Mouse (Mus musculus): ENCODE results near the gene Cplx3. TPM values are rescaled to one million over a fixed set of nuclear protein-coding genes. Genes with fewer than 3 reads are reported as not detected.
A peak's percentile ranks its signal among the peaks of the same experiment; 100 is the strongest.

Gene Cplx3
- polyA plus RNA-seq, 1 experiment from 2014 or later = not detected

DNA sequence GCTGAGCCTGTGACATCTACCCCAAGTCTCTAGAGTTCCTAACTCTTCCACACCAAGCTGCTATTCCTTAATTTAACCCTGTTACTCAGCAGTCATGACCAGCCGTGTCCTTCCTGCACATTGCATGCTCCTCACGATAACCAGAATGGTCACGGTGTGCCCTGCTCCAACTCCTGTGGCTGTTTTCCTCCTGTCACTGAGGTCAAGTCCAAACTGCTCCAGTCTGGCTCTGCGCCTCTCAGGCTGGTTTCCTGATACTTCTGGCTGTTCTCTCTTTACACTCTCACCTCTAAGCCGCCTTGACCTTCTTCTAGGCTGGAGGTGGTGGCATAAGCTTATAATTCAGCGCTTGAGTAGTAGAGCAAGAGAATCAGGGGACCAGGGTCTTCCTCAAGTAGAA lies 37.6 kb downstream of the Cplx3 start:
- peaks cover 15% of the 10 kb centered on the region for H3K4me1 ChIP-seq (ENCODE audit: insufficient read depth)
- WGBS (ENCODE audit: insufficient replicate concordance) = 87% methylated on average over 6 of the region's 6 CpGs
- H3K4me2 ChIP-seq (ENCODE audit: low read depth, low read length) = no peak overlapping the region
- TF ChIP-seq EP300 (IDR thresholded peaks at IDR 0.05; ENCODE audit: low read depth) (no peak), CTCF (IDR thresholded peaks at IDR 0.05; ENCODE audit: low read depth) (no peak)
- H3K4me3 ChIP-seq (ENCODE audit: low read depth, low read length) = no peak overlapping the region
- ATAC-seq (no peak), DNase-seq (no peak)
- no peaks in the 10 kb centered on the region for H3K27me3 ChIP-seq (ENCODE audit: insufficient read depth, low read length)
- H3K36me3 ChIP-seq (replicated peaks; ENCODE audit: insufficient read depth, low read length) = peaks cover 26% of the 10 kb centered on the region
- no peak overlapping the region for H3K27ac ChIP-seq (ENCODE audit: low read depth)
- H3K9ac ChIP-seq (replicated peaks) = no peak overlapping the region
- no peaks in the 10 kb centered on the region for H3K9me3 ChIP-seq (ENCODE audit: low read length)

GRCm38 (mm10) chr9:57566846-57567245 lies 39.2 kb downstream of the Cplx3 start:
- no peak overlapping the region for H3K4me3 ChIP-seq (ENCODE audit: low read depth, low read length)
- TF ChIP-seq EP300 (IDR thresholded peaks at IDR 0.05; ENCODE audit: low read depth) (no peak), CTCF (IDR thresholded peaks at IDR 0.05; ENCODE audit: low read depth) (peak; percentile 44)
- WGBS (ENCODE audit: insufficient replicate concordance) = 59% methylated on average over 8 of the region's 8 CpGs

GRCm38 (mm10) chr9:57565741-57566221 lies 40.3 kb downstream of the Cplx3 start:
- H3K4me2 ChIP-seq (ENCODE audit: low read depth, low read length) = peak overlapping the region; percentile 42; the same call in 1 of the 2 replicates
- H3K9me3 ChIP-seq (ENCODE audit: low read length) = no peaks in the 10 kb centered on the region
- ATAC-seq (no peak), DNase-seq (peak; percentile 49)
- TF ChIP-seq EP300 (IDR thresholded peaks at IDR 0.05; ENCODE audit: low read depth) = no peak
- TF ChIP-seq CTCF (IDR thresholded peaks at IDR 0.05; ENCODE audit: low read depth) = no peak
- H3K4me1 ChIP-seq (ENCODE audit: insufficient read depth) = peaks cover 27% of the 10 kb centered on the region
- H3K4me3 ChIP-seq (ENCODE audit: low read depth, low read length) = no peak overlapping the region
- H3K36me3 ChIP-seq (replicated peaks; ENCODE audit: insufficient read depth, low read length) = peaks cover 21% of the 10 kb centered on the region
- WGBS (ENCODE audit: insufficient replicate concordance) = 40% methylated on average over 10 of the region's 10 CpGs
- H3K27me3 ChIP-seq (ENCODE audit: insufficient read depth, low read length) = no peaks in the 10 kb centered on the region
- no peak overlapping the region for H3K9ac ChIP-seq (replicated peaks)
- H3K27ac ChIP-seq (ENCODE audit: low read depth) = peak overlapping the region; percentile 65; the same call in 1 of the 2 replicates

More at GRCm38 (mm10) chr9:57566846-57567245, 39.2 kb downstream of the Cplx3 start:
- ATAC-seq (no peak), DNase-seq (no peak)
- H3K9me3 ChIP-seq (ENCODE audit: low read length) = no peaks in the 10 kb centered on the region
- peaks cover 21% of the 10 kb centered on the region for H3K36me3 ChIP-seq (replicated peaks; ENCODE audit: insufficient read depth, low read length)
- H3K27me3 ChIP-seq (ENCODE audit: insufficient read depth, low read length) = no peaks in the 10 kb centered on the region
- no peak overlapping the region for H3K9ac ChIP-seq (replicated peaks)
- no peak overlapping the region for H3K4me2 ChIP-seq (ENCODE audit: low read depth, low read length)
- H3K4me1 ChIP-seq (ENCODE audit: insufficient read depth) = peaks cover 21% of the 10 kb centered on the region
- no peak overlapping the region for H3K27ac ChIP-seq (ENCODE audit: low read depth)

DNA sequence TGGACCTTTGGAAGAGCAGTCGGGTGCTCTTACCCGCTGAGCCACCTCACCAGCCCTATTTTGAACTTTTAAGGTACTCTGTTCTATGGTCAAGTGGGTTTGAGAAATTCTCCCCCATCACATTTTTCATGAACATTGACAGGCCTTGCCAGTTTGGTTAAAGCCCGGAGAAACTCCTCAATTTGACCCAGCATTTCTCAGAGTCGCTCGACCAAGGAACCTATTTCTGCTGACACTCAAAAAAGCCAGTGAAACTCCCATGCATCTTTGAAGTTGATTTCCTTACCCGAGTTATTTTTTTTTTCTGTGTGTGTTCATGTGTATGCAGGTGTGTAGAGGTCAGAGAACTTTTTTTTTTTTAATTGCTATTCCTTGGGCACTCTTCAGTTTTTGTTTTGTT lies 41.5 kb downstream of the Cplx3 start:
- no peak for DNase-seq

GRCm38 (mm10) chr9:57562896-57563372 lies 43.1 kb downstream of the Cplx3 start:
- H3K9me3 ChIP-seq (ENCODE audit: low read length) = no peaks in the 10 kb centered on the region
- H3K4me1 ChIP-seq (ENCODE audit: insufficient read depth) = peaks cover 34% of the 10 kb centered on the region
- DNase-seq (peak; percentile 24), ATAC-seq (no peak)
- 55% methylated on average over 4 of the region's 4 CpGs for whole genome bisulfite sequencing (ENCODE audit: insufficient replicate concordance)
- no peak for TF ChIP-seq CTCF (IDR thresholded peaks at IDR 0.05; ENCODE audit: low read depth)
- TF ChIP-seq EP300 (IDR thresholded peaks at IDR 0.05; ENCODE audit: low read depth) = 0 out of 2 replicates have a peak, but pooled peaks have one; percentile 17
- H3K36me3 ChIP-seq (replicated peaks; ENCODE audit: insufficient read depth, low read length) = peaks cover 2% of the 10 kb centered on the region; the same call in 1 of the 2 replicates
- H3K27ac ChIP-seq (ENCODE audit: low read depth) = peak overlapping the region; percentile 30
- H3K27me3 ChIP-seq (ENCODE audit: insufficient read depth, low read length) = no peaks in the 10 kb centered on the region
- 0 out of 2 replicates have a peak overlapping the region, but pooled peaks have one; percentile 33 for H3K9ac ChIP-seq (replicated peaks)
- H3K4me2 ChIP-seq (ENCODE audit: low read depth, low read length) = peak overlapping the region; percentile 88
- peak overlapping the region; percentile 74; the same call in 1 of the 2 replicates for H3K4me3 ChIP-seq (ENCODE audit: low read depth, low read length)

More for the DNA sequence above, 41.5 kb downstream of the Cplx3 start:
- 77% methylated on average over 6 of the region's 6 CpGs for WGBS (ENCODE audit: insufficient replicate concordance)
- H3K4me3 ChIP-seq (ENCODE audit: low read depth, low read length) = no peak overlapping the region
- no peak overlapping the region for H3K4me2 ChIP-seq (ENCODE audit: low read depth, low read length)
- H3K4me1 ChIP-seq (ENCODE audit: insufficient read depth) = peaks cover 34% of the 10 kb centered on the region
- no peak for ATAC-seq
- H3K9me3 ChIP-seq (ENCODE audit: low read length) = no peaks in the 10 kb centered on the region
- H3K36me3 ChIP-seq (replicated peaks; ENCODE audit: insufficient read depth, low read length) = peaks cover 18% of the 10 kb centered on the region
- no peak overlapping the region for H3K27ac ChIP-seq (ENCODE audit: low read depth)
- no peak overlapping the region for H3K9ac ChIP-seq (replicated peaks)
- TF ChIP-seq EP300 (IDR thresholded peaks at IDR 0.05; ENCODE audit: low read depth) (no peak), CTCF (IDR thresholded peaks at IDR 0.05; ENCODE audit: low read depth) (no peak)
- no peaks in the 10 kb centered on the region for H3K27me3 ChIP-seq (ENCODE audit: insufficient read depth, low read length)

GRCm38 (mm10) chr9:57561711-57562099 lies 44.4 kb downstream of the Cplx3 start:
- no peaks in the 10 kb centered on the region for H3K27me3 ChIP-seq (ENCODE audit: insufficient read depth, low read length)
- peaks cover 34% of the 10 kb centered on the region for H3K4me1 ChIP-seq (ENCODE audit: insufficient read depth)
- peak; percentile 36 for DNase-seq
- H3K4me2 ChIP-seq (ENCODE audit: low read depth, low read length) = peak overlapping the region; percentile 88
- ATAC-seq = no peak
- TF ChIP-seq EP300 (IDR thresholded peaks at IDR 0.05; ENCODE audit: low read depth) = no peak
- no peak for TF ChIP-seq CTCF (IDR thresholded peaks at IDR 0.05; ENCODE audit: low read depth)
- WGBS (ENCODE audit: insufficient replicate concordance) = 46% methylated on average over 13 of the region's 13 CpGs
- peak overlapping the region; percentile 80 for H3K9ac ChIP-seq (replicated peaks)
- no peaks in the 10 kb centered on the region for H3K36me3 ChIP-seq (replicated peaks; ENCODE audit: insufficient read depth, low read length)
- peak overlapping the region; percentile 74 for H3K4me3 ChIP-seq (ENCODE audit: low read depth, low read length)
- H3K9me3 ChIP-seq (ENCODE audit: low read length) = no peaks in the 10 kb centered on the region
- peak overlapping the region; percentile 92 for H3K27ac ChIP-seq (ENCODE audit: low read depth)
